Mouse (Mus musculus): ENCODE results near the gene Plekhh3. TPM values are rescaled to one million over a fixed set of nuclear protein-coding genes. Genes with fewer than 3 reads are reported as not detected.

Gene Plekhh3
- 7.7 and 9.5 TPM in 2 replicates for polyA plus RNA-seq (2014; fragmentation: Nextera tagmentation; extraction: Ambion mirVana)

GRCm38 (mm10) chr11:101170811-101171610, at the start of gene Plekhh3:
TSS of gene Plekhh3 (minus strand) at chr11:101171351.
- DNase-seq (ENCODE audit: low spot score) (peak; percentile 93), ATAC-seq (ENCODE audit: low FRiP score) (peak; percentile 96)
- Histone ChIP-seq H3K4me2 (replicated peaks) (peak within 1 kb of the TSS; percentile 83), H3K4me3 (replicated peaks; ENCODE audit: low read length) (peak within 1 kb of the TSS; percentile 61), H3K9me3 (ENCODE audit: control insufficient read depth, low read length) (no peaks in the 10 kb centered on the region), H3K9ac (peak within 1 kb of the TSS; percentile 68), H3K27ac (peak within 1 kb of the TSS; percentile 83), H3K36me3 (replicated peaks; ENCODE audit: control insufficient read depth, insufficient read depth) (peaks cover 21% of the 10 kb centered on the region), H3K27me3 (ENCODE audit: control insufficient read depth, insufficient read depth, low read length) (peaks cover 49% of the 10 kb centered on the region), H3K4me1 (replicated peaks; ENCODE audit: control insufficient read depth, insufficient read depth, low read length) (peaks cover 52% of the 10 kb centered on the region)
- WGBS, result under 1% methylated on average over 48 of the region's 50 CpGs

DNA sequence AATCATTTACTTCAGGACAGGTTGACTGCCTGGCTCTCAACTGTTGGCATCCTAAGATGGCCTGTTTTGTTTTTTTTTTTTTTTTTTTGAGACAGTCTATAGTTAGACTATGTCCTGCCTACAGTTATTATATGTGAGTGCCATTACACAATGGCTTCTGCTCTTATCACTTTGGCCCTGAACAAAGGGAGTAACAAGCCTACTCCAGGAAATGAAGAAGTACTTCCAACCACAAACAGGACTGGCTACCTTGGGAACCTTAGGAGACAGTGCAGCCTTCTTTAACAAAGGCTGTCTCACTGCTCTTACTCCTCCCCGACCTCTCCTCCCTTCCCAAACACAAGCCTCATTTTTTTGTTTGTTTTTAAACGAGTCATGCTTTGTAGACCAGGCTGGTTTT, 49.7 kb upstream of the Plekhh3 start:
- Histone ChIP-seq H3K36me3 (replicated peaks; ENCODE audit: control insufficient read depth, insufficient read depth) (peaks cover 26% of the 10 kb centered on the region), H3K4me2 (replicated peaks) (no peak overlapping the region), H3K4me1 (replicated peaks; ENCODE audit: control insufficient read depth, insufficient read depth, low read length) (0 out of 2 replicates have a peak, but pooled peaks cover 8% of the 10 kb centered on the region), H3K4me3 (replicated peaks; ENCODE audit: low read length) (no peak overlapping the region), H3K9ac (no peak overlapping the region), H3K9me3 (ENCODE audit: control insufficient read depth, low read length) (no peaks in the 10 kb centered on the region), H3K27me3 (ENCODE audit: control insufficient read depth, insufficient read depth, low read length) (no peaks in the 10 kb centered on the region), H3K27ac (no peak overlapping the region)
- DNase-seq (ENCODE audit: low spot score) (no peak), ATAC-seq (ENCODE audit: low FRiP score) (no peak)
- 51% methylated on average over 2 of the region's 2 CpGs for WGBS

DNA sequence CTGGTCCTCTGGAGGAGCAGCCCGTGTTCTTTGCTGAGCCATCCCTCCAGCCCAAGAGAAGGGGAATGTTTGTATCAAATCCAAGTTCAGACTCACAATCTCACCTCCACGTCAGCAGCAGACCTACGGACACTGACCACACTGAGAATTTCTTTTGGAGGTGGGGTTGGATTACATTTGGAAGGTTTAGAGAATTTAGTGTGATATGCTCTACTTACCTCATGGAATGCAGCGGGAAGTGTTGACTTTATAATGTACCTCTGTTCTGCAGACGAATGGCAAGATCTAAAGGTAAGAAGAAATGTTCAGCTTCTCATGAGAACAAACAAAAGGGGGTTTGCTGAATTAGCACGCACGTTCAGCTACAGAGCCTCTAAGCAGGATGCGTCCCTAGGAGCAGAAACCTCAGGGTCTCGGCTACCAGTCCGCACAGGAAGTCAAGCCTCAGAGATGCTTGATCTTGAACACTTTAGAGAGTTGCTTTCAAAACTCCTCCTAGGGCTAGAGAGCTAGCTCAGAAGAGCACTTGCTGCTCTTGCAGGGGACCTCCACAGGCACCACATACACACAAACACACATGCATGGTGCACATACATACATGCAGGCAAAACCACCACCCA, 47.4 kb upstream of the Plekhh3 start:
- WGBS, result 84% methylated on average over 10 of the region's 10 CpGs
- peaks cover 47% of the 10 kb centered on the region for H3K36me3 ChIP-seq (replicated peaks; ENCODE audit: control insufficient read depth, insufficient read depth)
- no peak for ATAC-seq (ENCODE audit: low FRiP score)
- H3K27ac ChIP-seq, result no peak overlapping the region
- no peaks in the 10 kb centered on the region for H3K27me3 ChIP-seq (ENCODE audit: control insufficient read depth, insufficient read depth, low read length)
- H3K4me3 ChIP-seq (replicated peaks; ENCODE audit: low read length), result no peak overlapping the region
- H3K9me3 ChIP-seq (ENCODE audit: control insufficient read depth, low read length), result no peaks in the 10 kb centered on the region
- no peaks in the 10 kb centered on the region for H3K4me1 ChIP-seq (replicated peaks; ENCODE audit: control insufficient read depth, insufficient read depth, low read length)
- DNase-seq (ENCODE audit: low spot score), result no peak
- H3K4me2 ChIP-seq (replicated peaks), result no peak overlapping the region
- H3K9ac ChIP-seq, result no peak overlapping the region

GRCm38 (mm10) chr11:101216936-101217335, 45.8 kb upstream of the Plekhh3 start:
- no peak overlapping the region for H3K9ac ChIP-seq
- WGBS, result 93% methylated on average over 5 of the region's 5 CpGs
- no peaks in the 10 kb centered on the region for H3K4me1 ChIP-seq (replicated peaks; ENCODE audit: control insufficient read depth, insufficient read depth, low read length)
- H3K4me3 ChIP-seq (replicated peaks; ENCODE audit: low read length), result no peak overlapping the region
- no peak overlapping the region for H3K4me2 ChIP-seq (replicated peaks)
- DNase-seq (ENCODE audit: low spot score) (no peak), ATAC-seq (ENCODE audit: low FRiP score) (no peak)
- no peak overlapping the region for H3K27ac ChIP-seq
- H3K9me3 ChIP-seq (ENCODE audit: control insufficient read depth, low read length), result no peaks in the 10 kb centered on the region
- no peaks in the 10 kb centered on the region for H3K27me3 ChIP-seq (ENCODE audit: control insufficient read depth, insufficient read depth, low read length)
- peaks cover 56% of the 10 kb centered on the region for H3K36me3 ChIP-seq (replicated peaks; ENCODE audit: control insufficient read depth, insufficient read depth)

GRCm38 (mm10) chr11:101211970-101212369, 40.8 kb upstream of the Plekhh3 start:
- H3K36me3 ChIP-seq (replicated peaks; ENCODE audit: control insufficient read depth, insufficient read depth), result peaks cover 77% of the 10 kb centered on the region
- H3K4me1 ChIP-seq (replicated peaks; ENCODE audit: control insufficient read depth, insufficient read depth, low read length), result no peaks in the 10 kb centered on the region
- H3K9me3 ChIP-seq (ENCODE audit: control insufficient read depth, low read length), result no peaks in the 10 kb centered on the region
- no peak overlapping the region for H3K27ac ChIP-seq
- H3K4me2 ChIP-seq (replicated peaks), result no peak overlapping the region
- H3K4me3 ChIP-seq (replicated peaks; ENCODE audit: low read length), result no peak overlapping the region
- peak; percentile 94 for DNase-seq (ENCODE audit: low spot score)
- 41% methylated on average over 3 of the region's 3 CpGs for WGBS
- H3K27me3 ChIP-seq (ENCODE audit: control insufficient read depth, insufficient read depth, low read length), result no peaks in the 10 kb centered on the region
- ATAC-seq (ENCODE audit: low FRiP score), result no peak
- H3K9ac ChIP-seq, result no peak overlapping the region

- peak; percentile 82 for DNase-seq (ENCODE audit: low spot score)
- no peak overlapping the region for H3K27ac ChIP-seq
- no peak overlapping the region for H3K4me2 ChIP-seq (replicated peaks)
- H3K9me3 ChIP-seq (ENCODE audit: control insufficient read depth, low read length), result no peaks in the 10 kb centered on the region
- H3K9ac ChIP-seq, result no peak overlapping the region
- no peaks in the 10 kb centered on the region for H3K27me3 ChIP-seq (ENCODE audit: control insufficient read depth, insufficient read depth, low read length)
- H3K4me3 ChIP-seq (replicated peaks; ENCODE audit: low read length), result no peak overlapping the region
- peaks cover 82% of the 10 kb centered on the region for H3K36me3 ChIP-seq (replicated peaks; ENCODE audit: control insufficient read depth, insufficient read depth)
- no peaks in the 10 kb centered on the region for H3K4me1 ChIP-seq (replicated peaks; ENCODE audit: control insufficient read depth, insufficient read depth, low read length)
- no peak for ATAC-seq (ENCODE audit: low FRiP score)
- WGBS, result 28% methylated on average over 7 of the region's 7 CpGs
Measured at GRCm38 (mm10) chr11:101200986-101201385, 29.8 kb upstream of the Plekhh3 start.

DNA sequence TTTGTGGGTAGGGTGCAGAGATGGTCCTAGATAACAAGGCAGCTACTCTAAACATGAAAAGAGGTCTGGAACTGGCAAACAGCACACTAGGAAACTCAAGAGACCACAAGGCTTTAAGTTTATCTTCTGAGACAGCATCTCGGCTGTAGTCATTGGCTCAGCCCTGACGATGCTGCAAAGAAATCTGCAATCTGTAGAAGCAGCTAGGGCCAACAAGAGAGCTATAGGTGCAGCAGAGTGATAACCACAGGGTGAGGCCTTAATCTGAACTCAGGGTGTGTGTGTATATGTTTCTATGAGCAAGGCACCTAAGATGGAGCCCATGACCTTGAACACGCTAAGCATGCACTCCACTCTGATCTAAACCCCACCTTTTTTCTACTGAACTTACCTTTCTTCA, 28.4 kb upstream of the Plekhh3 start:
- peaks cover 83% of the 10 kb centered on the region for H3K36me3 ChIP-seq (replicated peaks; ENCODE audit: control insufficient read depth, insufficient read depth)
- WGBS, result 94% methylated on average over 3 of the region's 3 CpGs
- DNase-seq (ENCODE audit: low spot score) (no peak), ATAC-seq (ENCODE audit: low FRiP score) (no peak)
- H3K9me3 ChIP-seq (ENCODE audit: control insufficient read depth, low read length), result no peaks in the 10 kb centered on the region
- no peaks in the 10 kb centered on the region for H3K4me1 ChIP-seq (replicated peaks; ENCODE audit: control insufficient read depth, insufficient read depth, low read length)
- H3K27me3 ChIP-seq (ENCODE audit: control insufficient read depth, insufficient read depth, low read length), result no peaks in the 10 kb centered on the region
- H3K9ac ChIP-seq, result no peak overlapping the region
- no peak overlapping the region for H3K4me3 ChIP-seq (replicated peaks; ENCODE audit: low read length)
- no peak overlapping the region for H3K4me2 ChIP-seq (replicated peaks)
- no peak overlapping the region for H3K27ac ChIP-seq

- H3K27ac ChIP-seq, result no peak overlapping the region
- DNase-seq (ENCODE audit: low spot score) (peak; percentile 8), ATAC-seq (ENCODE audit: low FRiP score) (no peak)
- no peaks in the 10 kb centered on the region for H3K4me1 ChIP-seq (replicated peaks; ENCODE audit: control insufficient read depth, insufficient read depth, low read length)
- no peak overlapping the region for H3K4me3 ChIP-seq (replicated peaks; ENCODE audit: low read length)
- no peaks in the 10 kb centered on the region for H3K9me3 ChIP-seq (ENCODE audit: control insufficient read depth, low read length)
- no peak overlapping the region for H3K9ac ChIP-seq
- no peaks in the 10 kb centered on the region for H3K27me3 ChIP-seq (ENCODE audit: control insufficient read depth, insufficient read depth, low read length)
- H3K36me3 ChIP-seq (replicated peaks; ENCODE audit: control insufficient read depth, insufficient read depth), result peaks cover 67% of the 10 kb centered on the region
- H3K4me2 ChIP-seq (replicated peaks), result no peak overlapping the region
- 91% methylated on average over 8 of the region's 8 CpGs for WGBS
Measured at GRCm38 (mm10) chr11:101196175-101196574, 25.0 kb upstream of the Plekhh3 start.

GRCm38 (mm10) chr11:101195571-101195970, 24.4 kb upstream of the Plekhh3 start:
- Histone ChIP-seq H3K4me1 (replicated peaks; ENCODE audit: control insufficient read depth, insufficient read depth, low read length) (0 out of 2 replicates have a peak, but pooled peaks cover 3% of the 10 kb centered on the region), H3K27me3 (ENCODE audit: control insufficient read depth, insufficient read depth, low read length) (no peaks in the 10 kb centered on the region), H3K4me2 (replicated peaks) (no peak overlapping the region), H3K36me3 (replicated peaks; ENCODE audit: control insufficient read depth, insufficient read depth) (peaks cover 67% of the 10 kb centered on the region), H3K9ac (no peak overlapping the region), H3K27ac (no peak overlapping the region), H3K4me3 (replicated peaks; ENCODE audit: low read length) (no peak overlapping the region), H3K9me3 (ENCODE audit: control insufficient read depth, low read length) (no peaks in the 10 kb centered on the region)
- 91% methylated on average over 8 of the region's 8 CpGs for WGBS
- ATAC-seq (ENCODE audit: low FRiP score), result no peak
- no peak for DNase-seq (ENCODE audit: low spot score)
